Mouse (Mus musculus) T-cell, adult 2 months (primary cell): ENCODE data around the gene Ptprcap.

Source experiments
- DNase-seq: peaks from one replicate; pipeline ENCODE4 v3.0.0; 2022; ENCODE audit warnings: low spot score

Gene Ptprcap

DNA sequence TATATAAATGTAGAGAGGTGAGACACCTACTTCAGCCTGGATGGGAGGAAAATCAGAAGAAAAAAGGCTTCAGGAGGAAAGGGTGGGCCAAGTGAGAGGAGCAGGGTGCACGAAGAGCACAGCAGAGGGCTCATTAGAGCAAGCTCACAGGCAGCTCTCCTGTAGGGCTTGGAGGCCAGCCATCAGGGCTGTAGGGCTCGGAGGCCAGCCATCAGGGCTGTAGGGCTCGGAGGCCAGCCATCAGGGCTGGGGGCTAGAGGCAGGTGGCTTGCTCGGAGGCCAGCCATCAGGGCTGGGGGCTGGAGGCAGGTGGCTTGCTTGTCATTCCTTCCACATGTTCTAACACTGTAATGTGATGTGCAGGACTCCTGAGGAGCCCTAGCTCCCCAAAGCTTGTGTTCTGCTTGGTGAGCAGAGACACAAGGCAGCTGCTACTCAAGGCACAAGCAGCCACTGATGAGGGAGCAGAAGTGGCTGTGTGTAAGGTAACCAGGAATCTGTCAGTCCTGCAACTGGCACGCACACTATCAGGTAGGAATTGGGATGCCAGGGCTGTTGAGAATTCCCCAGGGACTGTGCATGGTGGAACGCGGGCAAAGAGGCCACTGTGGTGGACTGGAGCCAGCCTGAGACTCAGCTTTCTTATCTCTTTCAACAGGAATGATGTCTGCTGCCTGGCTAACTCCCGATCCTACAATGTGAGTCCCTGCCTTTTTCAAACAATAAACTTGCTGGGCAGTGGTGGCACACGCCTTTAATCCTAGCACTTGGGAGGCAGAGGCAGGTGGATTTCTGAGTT lies 13.5 kb downstream of the Ptprcap start:
- DNase-seq, result no peak

DNA sequence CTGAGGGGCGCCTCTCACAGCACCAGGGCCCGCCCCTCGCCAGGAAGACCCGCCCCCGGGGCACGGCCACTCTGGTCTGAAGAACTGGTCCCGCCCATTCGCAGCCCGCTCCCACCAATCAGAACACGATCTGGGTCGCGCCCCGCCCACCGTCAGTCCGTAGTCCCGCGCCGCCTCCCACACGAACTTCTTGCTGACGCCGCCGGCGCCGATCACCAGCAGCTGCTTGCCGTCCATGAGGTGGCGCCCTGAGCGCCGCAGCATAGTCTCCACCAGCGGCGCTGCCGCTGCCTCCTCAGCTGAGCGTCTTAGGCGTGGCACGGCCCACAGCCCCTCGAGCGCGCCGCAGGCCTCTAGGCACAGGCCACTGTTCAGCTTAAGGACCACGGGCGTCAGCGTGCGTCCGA lies 16.0 kb downstream of the Ptprcap start:
- DNase-seq, result peak; percentile 99

DNA sequence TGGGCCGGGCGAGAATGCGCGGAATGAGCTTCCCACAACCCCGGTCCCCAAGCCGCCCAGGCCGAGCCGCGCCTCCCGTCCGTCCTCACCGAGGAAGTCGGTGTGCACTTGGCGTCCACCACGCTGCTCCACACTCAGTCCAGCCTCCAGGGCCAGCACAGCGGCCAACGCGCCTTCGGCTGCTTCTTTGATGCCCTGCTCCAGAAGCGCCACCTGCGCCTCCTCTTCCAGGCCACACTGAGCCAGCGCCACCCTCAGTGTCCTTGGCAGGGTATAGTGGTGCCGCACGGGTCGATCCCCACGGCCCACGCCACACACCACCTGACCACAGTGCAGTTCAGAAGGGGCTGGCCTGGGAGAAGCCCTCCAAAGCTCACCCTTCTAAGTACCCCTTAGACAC lies 16.4 kb downstream of the Ptprcap start:
- DNase-seq, result no peak

DNA sequence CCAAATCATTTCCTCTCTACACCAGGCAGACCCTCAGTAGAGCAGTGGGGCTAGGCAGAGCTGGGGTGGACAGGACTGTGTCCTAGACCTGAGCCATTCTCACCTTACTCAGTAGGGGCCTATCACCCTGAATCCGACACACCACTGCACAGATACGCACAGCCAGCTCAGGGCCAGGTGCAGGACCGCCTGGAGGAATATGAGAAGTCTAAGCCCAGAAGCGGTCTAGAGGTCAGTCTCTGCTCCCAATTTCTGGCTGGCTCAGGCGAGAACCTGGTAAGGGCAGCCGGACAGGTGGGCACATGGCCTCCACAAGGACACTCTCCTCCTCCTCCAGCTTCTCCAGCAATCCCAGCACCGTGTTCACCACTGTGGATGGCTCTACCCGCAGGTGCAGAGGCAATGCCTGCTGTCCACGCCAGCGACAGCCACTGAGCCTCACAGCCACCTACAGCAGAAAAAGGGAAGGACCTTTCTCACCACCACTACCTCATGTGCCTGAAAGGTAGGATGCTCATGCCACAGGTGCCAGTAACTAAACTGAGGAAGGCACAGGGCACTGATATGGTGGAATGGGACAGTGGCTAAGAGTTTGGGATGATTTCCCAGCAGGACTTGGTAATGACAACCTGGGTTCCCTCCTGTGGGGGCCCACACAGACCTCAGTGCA lies 17.5 kb downstream of the Ptprcap start:
- no peak for DNase-seq

DNA sequence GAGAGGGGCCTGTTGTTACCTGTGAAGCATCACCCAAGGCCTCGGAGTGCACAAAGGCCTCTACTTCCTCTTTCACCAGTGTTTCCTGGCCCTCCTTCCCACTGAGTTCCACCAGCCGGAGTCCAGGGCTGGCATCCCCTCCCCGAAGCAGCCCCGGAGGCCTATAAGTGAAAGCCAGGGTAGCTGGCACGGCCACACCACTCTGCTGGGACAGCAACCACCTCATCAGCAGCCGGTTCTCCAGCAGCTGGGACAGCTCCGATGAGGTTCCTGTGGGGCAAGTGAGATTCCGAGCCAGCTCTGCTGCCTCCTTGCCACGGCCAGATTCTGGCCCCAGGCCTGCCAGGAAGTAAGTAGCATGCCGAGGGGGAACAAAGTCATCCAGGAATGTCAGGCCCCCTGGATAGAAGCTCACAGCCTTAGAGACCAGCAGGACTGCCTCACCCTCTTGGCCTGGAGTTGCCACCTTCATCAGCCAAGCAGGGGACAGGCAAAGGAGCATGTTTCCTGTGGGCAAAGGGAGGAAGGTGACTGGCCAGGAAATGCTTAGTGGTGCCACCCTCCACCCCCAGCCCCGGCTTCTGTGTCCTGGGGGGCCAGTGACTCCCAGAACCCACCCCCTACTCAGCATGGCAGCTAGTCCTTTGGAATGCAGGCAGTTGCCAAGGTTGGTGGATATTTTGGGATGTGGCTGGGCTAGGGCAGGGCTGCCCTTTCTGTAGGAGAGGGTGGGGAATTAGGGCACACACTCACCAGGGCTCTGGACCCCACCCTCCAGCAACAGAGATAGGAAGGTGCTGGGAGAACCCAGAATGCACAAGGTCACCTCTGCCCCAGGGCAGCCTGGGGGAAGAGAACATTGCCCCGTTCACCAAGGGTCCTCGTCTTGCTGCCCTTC lies 18.2 kb downstream of the Ptprcap start:
- no peak for DNase-seq

DNA sequence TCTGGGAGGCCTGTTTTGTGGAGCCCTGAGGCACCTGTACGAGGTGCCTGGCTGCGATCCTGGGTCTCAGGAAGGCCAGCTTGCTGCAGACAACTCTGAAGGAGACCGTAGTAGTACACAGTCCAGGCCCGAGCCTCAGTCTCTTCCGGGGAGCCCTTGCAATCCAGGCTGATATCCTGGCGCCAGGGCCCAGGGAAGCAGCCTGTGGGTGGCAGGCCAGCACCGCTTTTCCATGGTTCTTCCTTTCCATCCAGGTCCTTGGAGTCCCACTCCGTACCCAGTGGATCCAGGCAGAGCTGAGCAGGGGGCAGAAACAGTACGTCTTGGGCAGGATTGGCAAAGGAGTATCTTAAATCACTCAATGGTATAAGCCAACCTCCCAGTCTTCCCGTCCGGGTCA lies 19.5 kb downstream of the Ptprcap start:
- no peak for DNase-seq

DNA sequence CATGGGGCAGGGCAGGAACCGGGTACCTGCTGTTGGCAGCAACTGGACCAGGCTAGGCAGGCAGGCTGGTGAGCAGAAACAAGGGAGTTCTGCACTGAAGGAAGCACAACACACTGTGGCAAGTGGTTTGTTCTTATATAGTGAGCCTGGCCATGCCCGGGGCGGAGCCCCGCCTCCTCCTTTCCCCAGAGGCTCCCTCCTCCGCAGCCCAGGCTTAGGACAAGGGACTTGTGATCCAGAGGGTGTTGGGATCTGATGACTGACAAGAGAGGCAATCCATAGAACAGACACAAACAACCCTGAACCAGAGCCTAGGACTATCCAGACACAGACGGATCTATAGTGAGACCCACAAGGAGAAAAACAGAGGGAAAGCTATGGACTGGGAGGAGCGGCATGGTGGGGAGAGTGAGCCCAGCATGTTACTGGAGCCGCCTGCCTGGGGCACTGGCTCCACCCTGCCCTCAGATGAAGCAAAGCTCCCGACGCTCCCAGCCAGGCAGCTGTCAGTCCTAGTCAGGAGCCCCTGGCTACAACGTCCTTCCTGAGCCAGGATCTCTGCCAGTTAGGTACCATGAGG lies 22.1 kb downstream of the Ptprcap start, which contains the start of gene Carns1:
Carns1 (minus strand) TSS at position 112 of the 580 bp plus-strand sequence.
- DNase-seq, result no peak

DNA sequence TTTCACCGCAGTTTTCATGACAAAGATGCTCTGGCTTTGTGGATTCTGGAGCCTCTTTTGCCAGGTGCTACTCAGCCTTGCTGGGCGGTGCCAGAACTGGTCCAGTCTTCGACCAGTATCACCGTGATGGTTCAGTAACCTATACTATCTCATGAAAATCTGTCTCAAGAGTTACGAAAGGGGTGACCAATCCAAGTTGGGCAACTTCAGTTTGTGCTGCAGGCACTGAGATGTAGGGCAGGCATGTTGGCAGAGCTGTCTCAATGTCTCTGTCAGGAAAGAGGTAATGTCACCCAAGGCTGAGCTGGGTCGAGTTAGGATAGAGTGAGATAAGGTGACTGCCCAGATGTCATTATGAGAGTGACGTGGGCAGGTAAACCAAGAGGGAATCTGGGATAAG lies 27.0 kb downstream of the Ptprcap start:
- DNase-seq, result no peak

DNA sequence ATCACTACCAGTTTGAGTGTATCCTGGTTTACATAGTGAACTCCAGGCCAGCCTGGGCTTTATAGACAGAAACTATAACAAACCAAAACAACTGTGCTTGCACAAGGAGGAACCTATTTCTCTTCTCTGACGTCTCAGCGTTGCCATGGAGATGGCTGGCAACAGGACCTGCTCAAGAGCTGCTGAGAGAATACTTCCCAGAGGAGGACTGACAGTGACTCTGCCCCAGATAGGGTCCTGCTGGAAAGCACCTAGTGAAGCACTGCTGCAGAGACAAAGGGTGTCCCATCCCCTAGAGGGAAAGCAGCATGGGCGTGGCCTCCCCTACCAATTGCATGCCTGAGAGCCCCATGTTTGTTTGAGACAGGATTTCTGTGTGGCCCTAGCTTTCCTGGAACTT lies 28.5 kb downstream of the Ptprcap start:
- DNase-seq, result peak; percentile 82

DNA sequence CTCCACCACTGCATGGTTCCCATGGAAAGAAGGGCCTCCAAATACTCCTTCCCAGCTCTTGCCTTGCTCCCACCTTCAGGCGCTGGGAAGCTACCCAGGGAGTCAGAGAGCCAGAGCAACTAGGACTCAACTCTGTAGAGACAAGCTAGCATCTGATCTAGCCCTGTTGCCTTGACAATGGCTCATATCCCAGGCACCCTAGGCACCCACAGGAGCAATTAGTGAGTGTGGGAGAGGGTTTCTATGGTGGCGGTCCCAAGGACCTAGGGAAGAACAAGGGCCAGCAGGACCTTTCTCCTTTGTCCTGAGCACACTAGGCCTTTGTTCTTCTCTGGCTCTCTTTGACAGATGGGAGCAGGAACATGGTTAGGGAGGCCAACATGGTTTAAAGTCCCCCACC lies 30.3 kb downstream of the Ptprcap start:
- DNase-seq, result no peak

DNA sequence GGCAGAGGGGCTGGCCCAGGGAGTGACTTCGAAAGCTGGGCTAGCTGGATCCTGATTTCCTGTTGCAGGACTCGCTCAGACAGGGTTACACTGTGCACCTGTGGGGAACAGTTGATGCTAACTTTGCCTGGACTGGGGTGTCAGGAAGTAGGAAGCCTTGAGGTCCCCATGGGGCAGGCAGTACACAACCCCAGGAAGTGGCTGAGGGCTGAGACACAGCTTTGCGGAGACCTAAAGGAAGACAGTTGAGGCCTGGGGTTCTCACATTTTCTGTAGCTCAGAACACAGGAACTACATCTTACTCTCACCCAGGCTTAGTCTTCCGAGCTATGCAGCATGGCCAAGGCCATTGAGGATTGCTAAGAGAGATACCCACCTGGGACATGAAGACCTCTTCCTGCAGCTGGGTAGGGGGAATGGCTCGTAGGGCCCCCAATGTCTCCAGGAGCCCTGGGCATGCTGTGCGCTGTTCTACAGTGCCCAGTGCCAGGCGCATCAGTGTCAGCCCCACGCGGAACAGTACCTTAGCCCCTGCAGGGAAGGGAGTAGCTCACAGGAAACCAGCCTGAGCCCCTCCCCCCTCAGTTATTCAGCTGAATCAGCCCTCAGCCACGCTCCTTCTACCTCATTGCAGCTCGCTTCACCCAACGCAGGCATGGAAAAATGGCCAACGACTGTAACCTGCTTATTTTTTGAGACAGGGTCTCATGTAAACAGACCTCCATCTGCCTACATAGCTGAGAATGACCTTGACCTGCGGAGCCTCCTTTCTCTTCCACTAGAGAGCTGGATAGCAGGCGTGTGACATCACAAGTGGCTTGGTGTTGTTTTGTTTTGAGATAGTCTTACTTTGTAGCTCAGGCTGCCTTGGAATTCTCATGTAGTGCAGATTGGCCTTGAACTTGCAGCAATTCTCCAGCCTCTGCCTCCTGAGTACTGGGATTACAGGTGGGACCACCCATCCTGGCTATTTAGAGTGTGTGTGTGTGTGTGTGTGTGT lies 31.9 kb downstream of the Ptprcap start:
- peak; percentile 85 for DNase-seq

DNA sequence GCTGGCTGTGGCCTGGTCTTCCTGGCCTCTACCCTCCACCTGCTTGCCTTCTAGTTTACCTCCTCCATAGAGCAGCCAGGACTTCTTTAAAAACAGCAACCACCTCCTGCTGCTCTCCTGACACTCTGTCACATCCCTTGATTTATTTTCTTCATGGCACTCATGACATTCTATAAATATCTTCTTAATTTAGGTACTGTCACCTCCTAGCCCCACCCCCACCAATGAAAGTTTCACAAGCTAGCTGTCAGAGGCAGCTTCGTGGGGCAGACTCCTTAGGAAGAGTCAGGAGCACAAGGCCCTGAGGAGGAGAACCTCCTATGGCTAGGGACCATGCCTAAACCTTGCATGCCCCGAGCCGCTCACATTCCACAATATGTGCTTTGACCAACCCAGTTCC lies 33.9 kb downstream of the Ptprcap start:
- no peak for DNase-seq

DNA sequence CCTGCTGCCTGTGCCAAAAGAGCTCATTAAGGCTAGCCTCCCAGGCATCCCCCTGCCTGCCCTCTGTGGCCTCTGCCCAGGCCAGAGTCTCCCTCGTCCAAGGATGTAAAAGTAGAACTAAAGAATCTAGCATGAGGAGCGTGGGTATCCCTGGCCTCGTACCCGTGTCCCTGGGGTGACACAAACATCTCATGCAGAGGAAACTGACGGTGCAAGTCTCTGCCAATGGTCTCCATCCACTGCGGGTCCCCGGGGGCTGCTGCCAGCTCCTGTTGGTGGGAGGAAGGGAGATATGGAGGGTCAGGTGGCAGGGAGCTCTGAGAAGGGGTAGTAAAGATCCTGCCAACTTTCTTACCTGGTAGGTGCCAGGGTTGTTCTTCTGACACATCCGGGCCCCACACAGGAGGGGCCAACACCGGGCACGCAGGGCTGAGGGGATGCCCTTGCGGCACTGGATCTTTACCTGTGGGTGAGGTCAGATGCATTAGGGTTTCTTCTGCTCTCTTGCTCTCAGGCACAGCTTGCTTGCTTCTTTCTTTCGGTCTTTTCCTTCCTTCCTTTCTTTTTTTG lies 35.7 kb downstream of the Ptprcap start:
- peak; percentile 47 for DNase-seq

DNA sequence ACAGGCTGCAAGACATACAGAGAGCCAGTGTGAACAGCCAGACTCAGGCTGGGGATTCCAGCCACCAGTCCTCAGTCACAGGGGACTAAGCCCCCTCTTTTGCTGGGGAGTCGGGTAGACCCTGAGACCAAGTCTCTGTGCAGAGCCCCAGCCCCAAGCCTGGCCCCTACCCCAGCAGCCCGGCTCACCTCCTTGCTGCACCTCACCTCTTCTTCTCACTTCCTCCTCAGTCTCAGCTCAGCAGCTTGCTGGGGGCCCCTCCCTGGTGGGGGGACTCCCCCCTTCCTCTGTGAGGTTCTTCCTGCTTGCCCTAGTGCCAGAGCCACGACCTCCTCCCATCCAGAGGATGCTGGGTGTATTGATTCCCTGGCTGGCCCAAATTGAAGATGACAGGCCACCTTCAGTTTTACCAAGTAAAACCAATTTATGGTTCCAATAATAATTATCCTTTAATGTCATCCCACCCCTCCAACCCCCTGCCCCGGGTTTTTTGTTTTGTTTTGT lies 37.5 kb downstream of the Ptprcap start, which contains the start of gene Tbc1d10c:
Tbc1d10c (minus strand) TSS at position 454 of the 504 bp plus-strand sequence.
- DNase-seq, result peak; percentile 92

DNA sequence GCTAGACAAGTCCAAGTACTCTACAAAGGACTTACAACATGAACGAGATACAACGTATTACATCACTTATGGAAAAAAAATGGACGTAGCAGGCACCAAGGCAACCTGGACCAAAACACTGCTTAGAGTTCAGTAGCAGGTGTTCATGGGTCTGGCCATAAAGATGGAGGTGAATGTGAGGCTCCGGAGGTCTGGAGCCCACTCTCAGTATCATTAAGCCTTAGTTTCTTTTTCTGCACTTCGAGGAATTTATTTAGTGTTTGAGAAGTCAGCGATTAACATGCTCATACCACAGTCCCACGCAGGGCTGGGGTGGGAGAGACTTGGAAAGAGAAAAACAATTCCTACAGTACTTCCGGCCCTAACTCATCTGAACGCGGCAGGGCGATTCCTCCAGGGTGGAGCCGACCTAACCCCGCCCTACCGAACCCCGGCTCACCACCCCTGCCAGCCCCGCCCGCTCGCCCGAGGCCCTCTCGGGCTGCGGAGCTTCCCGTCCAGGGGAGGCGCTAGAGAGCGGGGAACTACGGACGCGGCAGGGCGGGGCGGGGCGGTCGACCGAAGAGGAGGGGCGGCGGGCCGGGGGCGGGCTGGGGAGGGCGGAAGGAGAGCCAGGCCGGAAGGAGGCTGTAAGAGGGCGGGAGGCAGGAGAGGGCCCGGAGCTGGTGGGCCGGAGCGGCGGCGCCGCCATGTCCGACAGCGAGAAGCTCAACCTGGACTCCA lies 38.3 kb downstream of the Ptprcap start, which contains the start of gene Ppp1ca:
Ppp1ca (plus strand) TSS at position 538 of the 723 bp plus-strand sequence.
- DNase-seq, result peak; percentile 96

DNA sequence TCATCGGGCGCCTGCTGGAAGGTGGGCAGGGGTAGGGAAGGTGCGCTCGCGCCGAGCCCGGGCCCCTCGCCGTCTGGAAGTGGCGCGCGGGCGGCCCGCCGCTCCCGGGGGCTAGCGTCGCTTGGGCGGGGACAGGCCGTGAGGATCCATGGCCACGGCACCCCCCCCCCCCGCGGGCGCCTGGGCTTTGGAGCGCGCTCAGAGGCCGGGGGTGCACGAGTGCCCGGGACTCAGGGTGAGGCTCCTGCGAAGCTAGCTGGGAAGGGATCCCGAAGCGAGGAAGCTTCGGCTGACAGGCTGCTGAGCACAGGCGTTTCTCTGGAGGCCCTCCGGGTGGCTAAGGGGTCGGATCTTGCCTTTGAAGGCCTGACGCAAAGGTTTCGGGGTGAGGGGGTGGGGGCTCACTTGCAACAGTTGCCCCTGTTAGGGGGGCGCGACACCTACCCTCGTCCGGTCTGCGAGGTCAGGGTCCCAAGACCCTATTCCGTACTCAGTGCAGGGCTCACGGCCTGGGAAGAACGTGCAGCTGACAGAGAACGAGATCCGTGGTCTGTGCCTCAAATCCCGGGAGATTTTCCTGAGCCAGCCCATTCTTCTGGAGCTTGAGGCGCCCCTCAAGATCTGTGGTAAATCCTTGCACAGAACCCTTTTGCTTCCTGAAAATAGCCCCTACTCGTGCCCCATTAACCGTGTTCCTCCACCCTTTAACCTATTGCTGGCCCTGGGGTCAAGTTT lies 39.0 kb downstream of the Ptprcap start:
- no peak for DNase-seq

DNA sequence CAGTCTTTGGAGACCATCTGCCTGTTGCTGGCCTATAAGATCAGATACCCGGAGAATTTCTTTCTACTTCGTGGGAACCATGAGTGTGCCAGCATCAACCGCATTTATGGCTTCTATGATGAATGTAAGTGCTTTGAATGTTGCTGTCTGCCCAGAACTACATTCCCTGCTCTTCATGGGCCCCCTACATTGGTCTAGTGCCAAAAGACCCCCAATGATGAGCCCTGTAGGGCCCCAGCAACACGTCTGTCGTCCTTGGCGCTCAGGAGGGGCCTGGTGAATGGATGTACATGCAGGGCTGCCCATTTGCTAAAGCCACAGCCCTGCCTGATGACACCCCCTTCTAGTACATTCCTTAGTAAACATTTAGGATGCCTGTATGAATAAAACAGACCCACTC lies 39.7 kb downstream of the Ptprcap start:
- no peak for DNase-seq

DNA sequence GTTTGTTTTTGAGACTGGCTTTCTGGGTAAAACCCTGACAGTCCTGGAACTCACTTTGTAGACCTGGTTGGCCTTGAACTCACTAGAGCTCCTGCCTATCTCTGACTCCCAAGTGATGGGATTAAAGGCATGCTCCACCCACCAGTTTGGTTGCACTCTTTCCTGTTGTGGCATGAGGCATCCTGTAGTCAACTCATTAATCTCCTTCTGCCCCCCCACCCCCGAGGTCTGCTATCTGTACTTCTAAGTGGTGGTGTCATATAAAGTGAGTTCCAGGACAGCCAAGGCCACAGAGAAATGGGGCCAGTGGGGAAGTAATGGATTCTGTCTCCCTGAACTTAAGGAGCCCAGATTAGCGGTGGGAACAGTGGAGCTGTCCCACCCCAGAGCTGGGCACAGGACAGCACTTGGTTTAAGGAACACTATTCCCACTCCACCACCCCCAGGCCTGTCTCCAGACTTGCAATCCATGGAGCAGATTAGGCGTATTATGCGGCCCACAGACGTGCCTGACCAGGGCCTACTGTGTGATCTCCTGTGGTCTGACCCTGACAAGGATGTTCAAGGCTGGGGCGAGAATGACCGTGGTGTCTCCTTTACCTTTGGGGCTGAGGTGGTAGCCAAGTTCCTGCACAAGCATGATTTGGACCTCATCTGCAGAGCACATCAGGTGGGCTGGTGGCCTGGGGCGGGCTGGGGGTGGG lies 40.8 kb downstream of the Ptprcap start:
- no peak for DNase-seq
